Mouse (Mus musculus): Measurements from ENCODE around the gene Gm10203. TPM values are rescaled to one million over a fixed set of nuclear protein-coding genes. Genes with fewer than 3 reads are reported as not detected.

Gene Gm10203
- polyA plus RNA-seq, 1 experiment from 2014 or later: not detected

DNA sequence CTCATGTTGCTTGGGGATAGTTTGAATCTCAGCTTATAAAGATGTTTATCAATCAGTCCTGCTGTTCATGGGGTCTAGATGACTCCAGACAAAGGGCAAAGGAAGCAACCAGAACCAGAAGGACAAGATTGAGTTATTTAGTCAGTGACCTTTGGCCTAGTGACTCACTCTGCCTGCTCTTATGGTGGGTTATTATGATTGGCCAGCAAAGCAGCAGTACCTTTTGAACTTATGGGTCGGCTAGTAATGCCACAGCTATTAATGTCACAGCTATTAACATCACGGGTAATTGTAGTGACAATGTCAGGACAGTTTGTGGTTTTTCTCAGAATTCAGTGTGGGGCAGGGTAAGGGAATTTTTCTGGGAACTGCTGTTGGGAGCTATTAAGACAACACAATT, 8.0 kb downstream of the Gm10203 start:
- H3K4me3 ChIP-seq: no peak overlapping the region
- H3K9ac ChIP-seq: no peak overlapping the region
- ATAC-seq (ENCODE audit: insufficient number of reproducible peaks, insufficient read depth, low FRiP score, low TSS enrichment): no peak
- no peak overlapping the region for H3K4me2 ChIP-seq (replicated peaks)
- no peak overlapping the region for H3K27ac ChIP-seq
- H3K27me3 ChIP-seq: no peaks in the 10 kb centered on the region
- H3K36me3 ChIP-seq: no peaks in the 10 kb centered on the region
- 51% methylated on average over 2 of the region's 2 CpGs for WGBS
- no peaks in the 10 kb centered on the region for H3K9me3 ChIP-seq
- 0 out of 2 replicates have a peak, but pooled peaks cover 3% of the 10 kb centered on the region for H3K4me1 ChIP-seq

DNA sequence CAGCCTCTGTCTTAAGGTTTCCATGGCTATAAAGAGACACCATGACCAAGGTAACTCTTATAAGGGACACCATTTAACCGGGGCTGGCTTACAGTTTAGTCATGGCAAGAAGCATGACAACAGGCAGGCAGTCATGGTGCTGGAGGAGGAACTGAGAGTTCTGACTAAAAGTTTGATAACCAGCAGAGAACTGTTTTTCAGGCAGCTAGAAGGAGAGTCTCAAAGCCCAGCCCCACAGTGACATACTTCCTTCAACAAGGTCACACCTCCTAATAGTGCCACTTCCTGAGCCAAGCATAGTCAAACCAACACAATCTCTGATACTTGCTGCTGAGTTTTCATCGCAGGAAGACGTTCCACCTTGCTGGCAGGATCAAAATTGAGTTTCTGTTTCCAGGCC, 9.0 kb downstream of the Gm10203 start:
- H3K9me3 ChIP-seq: no peaks in the 10 kb centered on the region
- H3K36me3 ChIP-seq: 0 out of 2 replicates have a peak, but pooled peaks cover under 1% of the 10 kb centered on the region
- H3K27me3 ChIP-seq: no peaks in the 10 kb centered on the region
- H3K4me2 ChIP-seq (replicated peaks): no peak overlapping the region
- no peak overlapping the region for H3K4me3 ChIP-seq
- H3K27ac ChIP-seq: no peak overlapping the region
- no peak for ATAC-seq (ENCODE audit: insufficient number of reproducible peaks, insufficient read depth, low FRiP score, low TSS enrichment)
- 90% methylated on average over 3 of the region's 3 CpGs for WGBS
- H3K9ac ChIP-seq: no peak overlapping the region
- H3K4me1 ChIP-seq: 0 out of 2 replicates have a peak, but pooled peaks cover 3% of the 10 kb centered on the region

DNA sequence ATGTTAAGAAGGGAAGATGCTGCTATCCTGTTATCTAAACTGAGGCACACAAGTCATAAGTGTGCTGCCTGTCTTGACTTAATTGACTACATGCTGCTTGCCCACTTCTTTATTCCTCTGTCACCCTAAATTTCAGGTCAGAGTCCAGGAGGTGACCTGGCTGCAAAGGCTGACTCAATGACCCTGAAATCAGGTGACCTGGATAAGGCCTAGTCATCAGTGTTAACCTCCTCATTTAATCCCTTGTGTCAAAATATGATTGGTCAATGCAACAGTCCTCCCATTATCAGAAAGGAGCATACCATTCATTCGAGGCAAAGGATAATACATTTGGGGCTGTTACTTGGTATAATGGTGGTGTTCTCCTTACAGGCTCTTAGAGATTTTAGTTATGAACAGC, 9.5 kb downstream of the Gm10203 start, which contains the start of gene Etfbkmt:
Etfbkmt (plus strand) TSS at position 379 of the 400 bp plus-strand sequence.
- H3K9me3 ChIP-seq: no peaks in the 10 kb centered on the region
- H3K27ac ChIP-seq: no peak within 1 kb of the TSS
- no peaks in the 10 kb centered on the region for H3K27me3 ChIP-seq
- peaks cover 5% of the 10 kb centered on the region for H3K36me3 ChIP-seq
- H3K4me1 ChIP-seq: 0 out of 2 replicates have a peak, but pooled peaks cover 1% of the 10 kb centered on the region
- H3K4me3 ChIP-seq: no peak within 1 kb of the TSS
- no peak within 1 kb of the TSS for H3K9ac ChIP-seq
- ATAC-seq (ENCODE audit: insufficient number of reproducible peaks, insufficient read depth, low FRiP score, low TSS enrichment): no peak
- no peak within 1 kb of the TSS for H3K4me2 ChIP-seq (replicated peaks)
- WGBS: 66% methylated on average over 1 of the region's 1 CpGs

DNA sequence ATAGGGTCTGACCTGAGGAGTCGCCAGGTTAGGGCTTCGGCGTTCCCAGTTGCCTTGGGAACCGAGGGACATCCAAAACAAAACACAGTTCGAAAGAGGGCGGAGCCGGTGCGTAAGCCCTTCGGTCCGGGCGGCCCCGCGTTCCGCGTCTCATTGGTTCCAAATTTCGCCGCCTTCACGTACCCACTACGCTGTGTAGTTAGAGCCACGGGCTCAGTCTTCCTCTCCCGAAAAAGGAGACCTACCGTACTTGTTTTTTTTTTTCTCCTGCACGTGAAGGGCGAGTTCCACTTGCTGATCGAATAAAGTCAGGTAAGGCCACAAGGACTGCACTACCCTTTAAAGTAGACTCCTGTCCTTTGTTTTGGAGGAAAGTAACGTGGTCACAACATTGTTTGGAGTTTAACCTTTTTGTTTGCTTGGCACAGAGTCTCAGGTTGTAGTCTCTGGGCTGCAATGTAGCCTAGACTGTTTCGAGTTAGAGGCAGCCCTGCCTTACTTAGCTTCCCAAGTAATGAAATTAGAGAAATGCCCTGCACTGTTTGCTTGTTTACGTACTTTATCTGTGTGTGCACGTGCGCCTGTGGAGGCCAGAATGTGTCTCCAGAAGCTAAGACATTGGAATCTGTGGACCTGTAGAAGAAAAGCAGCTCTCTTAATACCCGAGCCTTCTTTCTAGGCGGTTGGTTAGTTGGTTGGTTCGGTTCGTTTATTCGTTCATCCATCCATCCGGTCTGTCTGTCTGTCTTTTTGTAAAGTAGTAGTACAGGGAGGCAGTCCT, 11.6 kb downstream of the Gm10203 start:
- Histone ChIP-seq H3K9me3 (no peaks in the 10 kb centered on the region), H3K4me3 (peak overlapping the region; percentile 51), H3K4me2 (replicated peaks) (peak overlapping the region; percentile 61), H3K4me1 (no peaks in the 10 kb centered on the region), H3K36me3 (peaks cover 9% of the 10 kb centered on the region), H3K9ac (peak overlapping the region; percentile 60), H3K27ac (peak overlapping the region; percentile 62), H3K27me3 (no peaks in the 10 kb centered on the region)
- WGBS: 7% methylated on average over 36 of the region's 36 CpGs
- peak; percentile 92 for ATAC-seq (ENCODE audit: insufficient number of reproducible peaks, insufficient read depth, low FRiP score, low TSS enrichment)

DNA sequence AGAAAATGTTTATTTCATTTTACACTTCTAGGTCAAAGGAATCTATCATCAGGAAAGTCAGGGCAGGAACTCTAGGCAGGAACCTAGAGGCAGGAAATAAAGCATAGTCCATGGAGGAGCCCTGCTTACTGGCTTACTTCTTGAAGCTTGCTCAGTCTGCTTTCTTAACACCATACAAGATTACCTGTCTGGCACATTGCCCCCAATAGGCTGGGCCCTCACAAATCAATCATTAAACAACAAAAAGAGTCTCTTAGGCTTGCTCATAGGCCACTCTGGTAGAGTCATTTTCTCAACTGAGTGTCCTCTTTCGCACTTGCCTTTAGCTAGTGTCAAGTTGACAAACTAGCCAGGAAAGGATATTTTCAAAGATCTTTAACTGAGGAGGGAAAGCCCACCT, 15.2 kb downstream of the Gm10203 start:
- WGBS: 94% methylated on average over 1 of the region's 1 CpGs
- H3K9ac ChIP-seq: no peak overlapping the region
- no peaks in the 10 kb centered on the region for H3K9me3 ChIP-seq
- no peaks in the 10 kb centered on the region for H3K4me1 ChIP-seq
- no peaks in the 10 kb centered on the region for H3K27me3 ChIP-seq
- no peak for ATAC-seq (ENCODE audit: insufficient number of reproducible peaks, insufficient read depth, low FRiP score, low TSS enrichment)
- H3K4me2 ChIP-seq (replicated peaks): no peak overlapping the region
- H3K4me3 ChIP-seq: no peak overlapping the region
- H3K27ac ChIP-seq: no peak overlapping the region
- H3K36me3 ChIP-seq: peaks cover 9% of the 10 kb centered on the region

DNA sequence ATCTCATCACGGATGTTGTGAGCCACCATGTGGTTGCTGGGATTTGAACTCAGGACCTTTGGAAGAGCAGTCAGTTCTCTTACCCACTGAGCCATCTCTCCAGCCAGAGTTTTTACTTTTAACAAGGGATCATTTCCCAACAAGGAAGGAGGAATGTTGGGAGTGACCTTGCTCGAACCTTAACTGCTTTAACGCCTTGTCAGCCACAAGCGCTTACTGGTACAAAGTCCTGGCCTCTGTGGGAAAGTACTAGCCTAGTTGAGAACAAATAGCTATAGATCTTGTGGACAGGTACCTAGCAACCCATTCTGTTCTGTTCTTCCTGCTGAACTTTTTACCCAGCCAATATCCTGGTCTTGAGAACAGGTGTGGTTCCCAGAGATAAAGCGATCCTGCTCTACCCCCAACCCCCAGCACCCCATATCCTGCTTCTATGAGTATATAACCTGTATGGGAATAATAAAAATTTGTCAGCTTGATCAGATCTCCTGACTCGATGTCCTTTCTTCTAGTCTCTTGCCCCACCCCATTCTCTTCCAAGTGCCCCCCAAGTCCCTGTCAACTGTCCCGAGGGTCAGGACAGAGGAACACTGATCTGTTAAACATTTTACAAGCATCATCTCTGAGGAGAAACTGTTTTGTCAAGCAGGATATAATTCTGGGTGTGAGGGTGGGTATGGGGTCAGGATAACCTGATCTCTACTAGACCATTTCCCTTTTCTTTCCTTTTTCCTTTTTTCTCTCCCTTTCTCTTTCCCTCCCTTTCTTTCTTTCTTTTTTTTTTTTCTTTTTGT, 18.7 kb downstream of the Gm10203 start:
- Histone ChIP-seq H3K9me3 (no peaks in the 10 kb centered on the region), H3K27me3 (no peaks in the 10 kb centered on the region), H3K36me3 (peaks cover 9% of the 10 kb centered on the region), H3K27ac (no peak overlapping the region), H3K4me3 (no peak overlapping the region), H3K9ac (no peak overlapping the region), H3K4me2 (replicated peaks) (no peak overlapping the region), H3K4me1 (no peaks in the 10 kb centered on the region)
- 85% methylated on average over 7 of the region's 7 CpGs for WGBS
- no peak for ATAC-seq (ENCODE audit: insufficient number of reproducible peaks, insufficient read depth, low FRiP score, low TSS enrichment)

DNA sequence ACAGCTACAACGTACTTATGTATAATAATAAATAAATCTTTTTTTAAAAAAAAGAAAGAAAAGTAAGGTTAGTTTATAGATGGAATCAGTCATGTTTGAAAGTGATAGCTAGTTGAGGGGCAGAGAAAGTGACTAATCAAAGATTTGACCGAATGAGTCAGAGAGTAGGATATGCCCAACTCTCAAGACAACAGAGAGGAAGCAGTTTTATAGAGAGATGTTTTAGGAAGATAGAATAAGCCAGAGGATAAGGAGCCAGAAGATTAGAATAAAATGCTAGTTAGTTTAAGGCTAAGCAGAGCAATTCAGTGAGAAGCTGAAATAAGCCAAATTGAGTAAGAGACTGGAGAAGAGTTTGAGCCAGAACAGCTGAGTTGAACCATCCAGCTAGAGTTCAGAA, 22.1 kb downstream of the Gm10203 start:
- Histone ChIP-seq H3K4me2 (replicated peaks) (no peak overlapping the region), H3K36me3 (peaks cover 10% of the 10 kb centered on the region; the same call in 1 of the 2 replicates), H3K9me3 (no peaks in the 10 kb centered on the region), H3K27me3 (no peaks in the 10 kb centered on the region), H3K4me1 (peaks cover 11% of the 10 kb centered on the region), H3K4me3 (no peak overlapping the region), H3K27ac (no peak overlapping the region), H3K9ac (no peak overlapping the region)
- WGBS: 96% methylated on average over 2 of the region's 2 CpGs
- ATAC-seq (ENCODE audit: insufficient number of reproducible peaks, insufficient read depth, low FRiP score, low TSS enrichment): no peak

DNA sequence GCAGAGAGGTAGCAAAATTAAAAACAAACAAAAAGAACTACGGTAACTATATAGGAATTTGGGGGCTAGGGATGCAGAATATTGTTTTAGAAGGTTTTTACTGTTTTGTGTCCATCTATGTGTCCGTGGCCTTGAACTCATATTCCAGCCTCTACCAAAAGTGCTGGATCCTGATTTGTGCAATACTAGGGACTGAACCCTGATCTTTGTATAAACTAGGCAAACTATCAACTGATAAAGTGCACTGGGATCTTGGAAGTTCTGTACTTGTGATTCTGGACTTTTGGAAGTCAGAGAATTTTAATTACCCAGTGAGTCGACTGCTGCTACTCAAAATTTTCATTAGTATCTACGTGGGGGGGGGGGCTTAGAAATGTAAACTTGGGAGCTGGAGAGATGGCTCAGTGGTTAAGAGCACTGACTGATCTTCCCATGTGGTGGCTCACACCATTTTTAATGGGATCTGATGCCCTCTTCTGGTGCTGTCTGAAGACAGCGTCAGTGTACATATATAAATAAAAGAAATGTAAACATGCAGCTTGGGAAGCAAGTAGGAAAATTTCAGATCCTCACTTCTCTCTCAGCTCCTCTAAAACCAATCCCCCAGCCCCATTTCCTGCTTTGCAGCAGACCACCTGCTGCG, 23.6 kb downstream of the Gm10203 start:
- no peak for ATAC-seq (ENCODE audit: insufficient number of reproducible peaks, insufficient read depth, low FRiP score, low TSS enrichment)
- 39% methylated on average over 6 of the region's 6 CpGs for WGBS
- peaks cover 19% of the 10 kb centered on the region; the same call in 1 of the 2 replicates for H3K36me3 ChIP-seq

DNA sequence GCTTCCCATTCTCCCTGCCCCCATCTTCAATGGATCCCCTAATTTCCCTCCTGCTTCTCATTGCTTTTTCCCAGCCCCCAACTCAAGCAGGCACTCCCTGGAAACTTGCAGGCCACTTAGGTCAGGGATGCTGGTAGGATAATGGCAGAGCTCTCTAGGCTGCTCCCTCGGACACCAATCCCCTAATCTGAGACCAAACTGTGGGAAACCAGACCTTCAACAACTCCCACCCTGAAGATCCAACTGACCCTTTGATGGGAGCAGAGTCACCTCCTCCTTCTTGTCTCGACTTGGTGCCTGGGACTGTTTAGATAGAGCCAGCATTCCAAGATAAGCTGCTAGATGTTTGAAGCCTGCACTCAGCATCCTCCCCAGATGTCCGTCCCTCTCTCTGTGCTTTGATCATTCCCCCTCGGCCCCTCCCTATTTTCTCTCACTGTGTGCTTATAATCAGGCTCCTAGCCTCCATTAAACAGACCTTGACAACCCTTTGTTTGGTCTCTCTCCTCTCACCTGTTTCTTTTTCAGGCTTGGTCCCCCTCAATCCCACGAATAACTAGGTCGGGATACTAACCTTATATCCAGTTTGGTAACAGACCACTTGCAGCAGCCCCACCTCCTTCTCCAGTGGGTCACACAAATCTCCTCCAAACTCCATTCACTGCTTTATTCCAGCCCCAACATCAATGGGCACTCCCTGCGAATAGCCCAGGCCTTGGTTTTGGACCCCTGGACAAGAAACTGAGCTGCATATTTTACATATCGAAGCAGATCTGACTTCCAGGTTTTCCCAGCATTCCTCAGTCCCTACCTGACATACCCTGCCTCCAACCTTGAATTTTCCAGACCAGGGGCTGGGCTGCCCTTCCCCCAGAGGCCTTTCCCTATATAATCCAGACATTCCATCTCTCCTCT, 24.4 kb downstream of the Gm10203 start:
- peaks cover 24% of the 10 kb centered on the region for H3K36me3 ChIP-seq
- no peaks in the 10 kb centered on the region for H3K9me3 ChIP-seq
- no peaks in the 10 kb centered on the region for H3K27me3 ChIP-seq
- no peak for ATAC-seq (ENCODE audit: insufficient number of reproducible peaks, insufficient read depth, low FRiP score, low TSS enrichment)
- H3K4me2 ChIP-seq (replicated peaks): no peak overlapping the region
- H3K4me1 ChIP-seq: peaks cover 11% of the 10 kb centered on the region
- H3K27ac ChIP-seq: no peak overlapping the region
- no peak overlapping the region for H3K4me3 ChIP-seq
- WGBS: 24% methylated on average over 8 of the region's 8 CpGs
- no peak overlapping the region for H3K9ac ChIP-seq

More for the DNA sequence above, 23.6 kb downstream of the Gm10203 start:
- Histone ChIP-seq H3K4me1 (peaks cover 11% of the 10 kb centered on the region), H3K4me2 (replicated peaks) (no peak overlapping the region), H3K27me3 (no peaks in the 10 kb centered on the region), H3K27ac (no peak overlapping the region), H3K4me3 (no peak overlapping the region), H3K9me3 (no peaks in the 10 kb centered on the region), H3K9ac (no peak overlapping the region)

DNA sequence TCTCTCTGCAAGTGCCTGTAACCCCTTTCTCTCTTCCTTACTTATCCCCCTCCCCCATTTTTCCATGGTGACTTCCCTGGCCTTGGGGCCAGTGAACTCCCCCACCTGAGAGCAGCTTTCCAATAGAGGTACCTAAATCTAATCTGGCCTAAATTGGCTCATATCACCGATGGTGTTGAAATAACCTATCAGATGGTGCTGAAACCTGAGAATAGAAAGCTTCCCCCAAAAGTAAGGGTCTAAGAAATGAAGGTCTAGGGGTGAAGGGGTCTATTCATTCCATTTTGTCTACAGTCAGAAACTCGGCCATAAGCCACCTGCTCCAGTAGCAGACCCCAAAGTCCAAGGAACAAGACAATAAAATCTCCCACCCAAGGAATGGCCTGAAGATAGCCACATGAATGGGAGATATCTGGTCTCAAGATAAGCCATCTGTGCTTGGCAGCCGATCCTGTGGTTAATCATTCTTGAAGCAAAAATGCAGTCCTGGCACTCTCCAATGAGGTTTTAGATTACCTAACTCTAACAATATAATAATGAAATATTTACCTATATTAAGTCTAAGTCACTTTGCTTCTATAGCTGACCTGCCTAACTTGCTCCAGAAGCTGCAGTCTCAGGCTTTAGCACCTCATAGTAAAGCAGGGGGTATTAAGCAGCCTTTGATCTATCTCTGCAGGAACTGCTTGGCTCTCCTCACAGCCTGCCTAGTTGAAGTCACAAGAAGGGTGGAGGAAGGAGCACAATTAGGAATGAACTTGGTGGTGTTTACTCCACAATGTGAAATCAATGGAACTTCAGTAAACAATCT, 25.3 kb downstream of the Gm10203 start:
- H3K27ac ChIP-seq: no peak overlapping the region
- 69% methylated on average over 3 of the region's 3 CpGs for WGBS
- peaks cover 11% of the 10 kb centered on the region for H3K4me1 ChIP-seq
- no peak overlapping the region for H3K4me3 ChIP-seq
- no peaks in the 10 kb centered on the region for H3K9me3 ChIP-seq
- no peak for ATAC-seq (ENCODE audit: insufficient number of reproducible peaks, insufficient read depth, low FRiP score, low TSS enrichment)
- H3K9ac ChIP-seq: no peak overlapping the region
- H3K36me3 ChIP-seq: peaks cover 24% of the 10 kb centered on the region
- H3K27me3 ChIP-seq: no peaks in the 10 kb centered on the region
- no peak overlapping the region for H3K4me2 ChIP-seq (replicated peaks)
